In the genomic region with DNA sequence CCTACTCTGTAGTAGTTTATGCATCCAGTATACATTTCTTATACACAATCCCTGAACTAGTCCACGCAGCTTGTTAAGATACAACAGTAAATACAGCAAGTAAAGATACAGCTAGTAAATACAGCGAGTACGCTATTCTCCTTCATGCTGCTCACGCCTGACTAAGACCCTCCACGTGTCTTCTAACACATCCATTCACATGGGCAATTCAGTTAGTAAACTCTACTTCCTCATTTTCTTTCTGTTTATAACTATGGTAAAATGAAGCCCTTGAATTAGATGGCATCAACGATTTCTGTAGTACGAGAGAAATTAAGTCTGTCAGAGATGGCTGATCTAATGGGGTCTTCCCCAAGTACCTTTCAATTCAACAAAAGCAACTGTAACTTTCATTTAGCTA, we compare ENCODE assay signal across 17 mouse cellular contexts.
"Had no signal": no experiment of that assay in that cellular context is flagged by ENCODE, and none has a peak within 500 bp of the region (broad histone marks: within the 10 kb centered on the region; RNA-seq: fewer than 3 reads in every experiment).

No protein-coding gene starts in this region.

- ATAC-seq: liver, embryonic 12.5 days; liver, postnatal 0 days; lung, postnatal 0 days; midbrain, embryonic 13.5 days; midbrain, embryonic 15.5 days; midbrain, embryonic 16.5 days had no signal

- DNase-seq: left cerebral cortex, postnatal 4 days; liver; liver, embryonic 13.5 days; liver, postnatal 0 days; lung, adult 18-20 months; lung, adult 2 months; lung, embryonic 14.5 days; lung, postnatal 10 days; lung, postnatal 14 days; lung, postnatal 36 days; lung, postnatal 4 days; midbrain, embryonic 14.5 days had no signal
